Mouse (Mus musculus) liver, postnatal 0 days (tissue): ENCODE data around the gene Atxn1. TPM values are rescaled to one million over a fixed set of nuclear protein-coding genes. Genes with fewer than 3 reads are reported as not detected.

Source experiments
- ATAC-seq: fragments of 200-750 bp; cut with Nextera tagmentation; 2 replicates; pipeline ENCODE4 v1.8.0; 2017; ENCODE audit warnings: mild to moderate bottlenecking, moderate library complexity
- DNase-seq: peaks from one replicate; pipeline ENCODE4 v3.0.0-alpha.2; 2016
- H3K27ac ChIP-seq: fragments of 300-500 bp; sonication (generic); 2 replicates; pipeline ENCODE4 v1.5.1; 2014; ENCODE audit warnings: antibody characterized with exemption, moderate library complexity, mild to moderate bottlenecking, low read depth
- H3K27me3 ChIP-seq: fragments of 300-500 bp; sonication (generic); 2 replicates; pipeline ENCODE4 v1.6.1; 2014; ENCODE audit warnings: low read length, control low read depth, mixed read lengths; ENCODE audit not compliant: insufficient read depth
- H3K36me3 ChIP-seq: fragments of 300-500 bp; sonication (generic); replicated peaks from 2 replicates; pipeline ENCODE4 v1.6.1; 2014; ENCODE audit warnings: mild to moderate bottlenecking, control low read depth, low read length, moderate library complexity, mixed read lengths; ENCODE audit not compliant: insufficient read depth
- H3K4me1 ChIP-seq: fragments of 300-500 bp; sonication (generic); 2 replicates; pipeline ENCODE4 v1.6.1; 2014; ENCODE audit warnings: antibody characterized with exemption, mild to moderate bottlenecking, control low read depth; ENCODE audit not compliant: insufficient read depth
- H3K4me2 ChIP-seq: fragments of 300-500 bp; sonication (generic); 2 replicates; pipeline ENCODE4 v1.6.1; 2014; ENCODE audit warnings: low read depth, mild to moderate bottlenecking, low read length, moderate library complexity, mixed read lengths
- H3K4me3 ChIP-seq: fragments of 300-500 bp; sonication (generic); 2 replicates; pipeline ENCODE4 v1.5.1; 2014; ENCODE audit warnings: low read depth, low read length
- H3K9ac ChIP-seq: fragments of 300-500 bp; sonication (generic); replicated peaks from 2 replicates; pipeline ENCODE4 v1.6.1; 2014; ENCODE audit warnings: mild to moderate bottlenecking, moderate library complexity
- H3K9me3 ChIP-seq: fragments of 300-500 bp; sonication (generic); 2 replicates; pipeline ENCODE4 v1.6.1; 2016; ENCODE audit warnings: mild to moderate bottlenecking, control low read depth, low read length, mixed read lengths
- CTCF ChIP-seq: sonication (generic); IDR thresholded peaks from 2 replicates; pipeline ENCODE4 v1.5.1; 2016; ENCODE audit warnings: antibody characterized with exemption, low read depth
- EP300 ChIP-seq: IDR thresholded peaks from 2 replicates; pipeline ENCODE4 v1.6.1; 2016; ENCODE audit warnings: antibody characterized with exemption, low read depth, mild to moderate bottlenecking
- WGBS: fragments of 180-500 bp; shearing (Covaris S2); extraction: QIAGEN DNeasy Blood & Tissue Kit; methylation state at CpG from one replicate; pipeline ENCODE4 v1.1.7; 2014; ENCODE audit not compliant: insufficient replicate concordance; 5-methylcytosine and 5-hydroxymethylcytosine counted together
- polyA plus RNA-seq: library from polyadenylated mRNA; unstranded; fragments of >200 nt; fragmentation: Nextera tagmentation; extraction: Ambion mirVana; gene quantifications from 2 replicates; pipeline ENCODE4 v1.2.1, GENCODE M21; 2015

Gene Atxn1
- polyA plus RNA-seq, 1 experiment from 2014 or later, result 4.4 TPM

DNA sequence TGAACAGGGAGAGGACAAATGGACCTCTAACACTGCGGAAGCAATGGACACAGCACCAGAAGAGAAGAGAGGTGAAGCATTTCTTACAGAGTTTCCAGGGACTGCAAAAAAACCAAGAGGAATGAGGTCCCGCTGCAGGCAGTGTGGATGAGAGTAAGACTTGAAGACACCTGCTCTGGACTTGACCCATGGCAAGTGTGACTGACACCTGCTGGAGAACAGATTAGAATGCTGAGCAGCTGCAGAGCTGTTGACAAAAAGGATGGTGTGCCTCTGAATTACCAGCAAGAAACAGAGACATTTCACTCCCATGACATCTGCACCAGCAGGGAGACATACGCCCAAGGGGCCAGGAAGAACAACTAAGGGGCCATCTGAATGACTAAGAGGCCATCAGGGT lies 196.6 kb downstream of the Atxn1 start:
- DNase-seq (no peak), ATAC-seq (no peak)
- no peak overlapping the region for H3K27ac ChIP-seq
- H3K36me3 ChIP-seq, result no peaks in the 10 kb centered on the region
- H3K27me3 ChIP-seq, result no peaks in the 10 kb centered on the region
- no peak overlapping the region for H3K9ac ChIP-seq
- no peaks in the 10 kb centered on the region for H3K4me1 ChIP-seq
- H3K9me3 ChIP-seq, result no peaks in the 10 kb centered on the region
- no peak overlapping the region for H3K4me2 ChIP-seq
- WGBS, result 77% methylated on average over 3 of the region's 3 CpGs
- H3K4me3 ChIP-seq, result no peak overlapping the region
- TF ChIP-seq EP300, result no peak
- no peak for TF ChIP-seq CTCF

GRCm38 (mm10) chr13:45764354-45764753 lies 200.5 kb downstream of the Atxn1 start:
- Histone ChIP-seq H3K4me2 (no peak overlapping the region), H3K27me3 (no peaks in the 10 kb centered on the region), H3K27ac (no peak overlapping the region), H3K9ac (no peak overlapping the region), H3K36me3 (no peaks in the 10 kb centered on the region), H3K4me1 (no peaks in the 10 kb centered on the region), H3K4me3 (no peak overlapping the region), H3K9me3 (no peaks in the 10 kb centered on the region)
- WGBS, result 84% methylated on average over 5 of the region's 5 CpGs
- TF ChIP-seq CTCF (no peak), EP300 (no peak)
- no peak for DNase-seq
- ATAC-seq, result no peak

DNA sequence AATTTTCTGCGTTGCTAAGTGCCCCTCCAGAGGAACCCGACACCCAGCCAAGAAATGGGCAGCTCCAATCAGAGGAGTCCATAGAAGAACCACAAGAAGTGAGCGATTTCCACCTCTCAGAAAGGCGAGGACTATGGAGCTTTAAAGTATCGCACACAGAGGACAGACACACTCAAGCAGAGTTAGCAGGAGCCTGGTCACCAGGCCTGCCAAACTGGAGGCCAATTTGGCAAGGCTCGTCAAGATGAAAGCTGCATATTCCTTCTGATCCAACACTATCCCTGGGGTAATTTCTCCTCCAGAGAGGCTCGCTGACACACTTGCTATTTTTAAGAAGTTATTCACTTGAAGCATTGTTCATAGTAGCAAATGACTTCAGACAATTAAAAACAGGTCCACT lies 202.5 kb downstream of the Atxn1 start:
- Histone ChIP-seq H3K36me3 (no peaks in the 10 kb centered on the region), H3K4me2 (no peak overlapping the region), H3K9me3 (no peaks in the 10 kb centered on the region), H3K4me1 (no peaks in the 10 kb centered on the region), H3K4me3 (no peak overlapping the region), H3K27me3 (no peaks in the 10 kb centered on the region), H3K9ac (no peak overlapping the region), H3K27ac (no peak overlapping the region)
- TF ChIP-seq CTCF (no peak), EP300 (no peak)
- DNase-seq, result no peak
- 81% methylated on average over 7 of the region's 7 CpGs for WGBS
- no peak for ATAC-seq

DNA sequence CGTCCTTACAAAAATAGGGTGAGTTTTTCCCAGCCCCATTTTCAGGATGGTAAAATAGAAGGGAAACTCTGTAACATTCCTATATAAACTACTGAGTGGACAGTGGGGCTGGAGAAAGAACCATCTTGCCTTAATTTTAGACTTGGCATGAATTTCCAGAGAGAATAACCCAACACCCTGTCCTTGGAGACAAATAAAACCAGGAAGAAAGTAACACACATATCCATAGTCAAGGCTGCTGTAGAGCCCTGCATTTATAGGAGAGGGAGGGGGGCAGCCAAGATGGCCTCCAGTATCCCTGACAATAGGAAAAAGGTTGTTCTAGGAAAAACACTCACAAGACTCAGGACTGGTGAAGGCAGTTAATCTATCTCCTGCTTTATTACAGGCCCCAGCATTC lies 210.3 kb downstream of the Atxn1 start:
- TF ChIP-seq CTCF (no peak), EP300 (no peak)
- no peak for ATAC-seq
- peaks cover 2% of the 10 kb centered on the region; the same call in 1 of the 2 replicates for H3K4me1 ChIP-seq
- H3K9ac ChIP-seq, result no peak overlapping the region
- 0 out of 2 replicates have a peak, but pooled peaks cover 4% of the 10 kb centered on the region for H3K36me3 ChIP-seq
- no peak overlapping the region for H3K27ac ChIP-seq
- WGBS, result 86% methylated on average over 1 of the region's 1 CpGs
- no peak overlapping the region for H3K4me2 ChIP-seq
- no peaks in the 10 kb centered on the region for H3K27me3 ChIP-seq
- no peak overlapping the region for H3K4me3 ChIP-seq
- no peak for DNase-seq
- H3K9me3 ChIP-seq, result no peaks in the 10 kb centered on the region

GRCm38 (mm10) chr13:45752498-45752897 lies 212.3 kb downstream of the Atxn1 start:
- DNase-seq (no peak), ATAC-seq (no peak)
- Histone ChIP-seq H3K4me2 (no peak overlapping the region), H3K9me3 (no peaks in the 10 kb centered on the region), H3K27ac (no peak overlapping the region), H3K9ac (no peak overlapping the region), H3K36me3 (0 out of 2 replicates have a peak, but pooled peaks cover 6% of the 10 kb centered on the region), H3K4me1 (peaks cover 2% of the 10 kb centered on the region; the same call in 1 of the 2 replicates), H3K27me3 (no peaks in the 10 kb centered on the region), H3K4me3 (no peak overlapping the region)
- 37% methylated on average over 5 of the region's 5 CpGs for WGBS
- TF ChIP-seq CTCF (no peak), EP300 (no peak)

DNA sequence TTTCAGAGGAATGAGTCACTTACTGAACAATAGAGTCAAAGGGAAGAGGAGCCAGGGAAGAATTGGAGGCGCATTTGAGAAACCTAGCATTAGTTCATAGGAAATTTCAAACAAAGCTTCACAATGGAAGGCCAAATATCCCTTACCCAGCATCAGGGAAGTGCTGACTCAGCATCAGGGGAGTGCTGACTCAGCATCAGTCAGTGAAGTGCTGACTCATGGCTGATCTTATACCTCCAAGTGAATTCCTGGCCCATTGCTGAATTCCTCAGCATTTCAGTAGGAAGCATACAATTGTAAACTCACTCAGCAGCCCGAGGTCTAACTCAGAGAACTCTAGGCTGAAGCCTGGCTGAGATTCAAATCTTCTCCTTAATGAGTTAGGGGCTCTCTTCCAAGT lies 213.6 kb downstream of the Atxn1 start:
- Histone ChIP-seq H3K4me2 (no peak overlapping the region), H3K4me3 (no peak overlapping the region), H3K27ac (no peak overlapping the region), H3K9ac (no peak overlapping the region), H3K36me3 (0 out of 2 replicates have a peak, but pooled peaks cover 6% of the 10 kb centered on the region), H3K4me1 (peaks cover 2% of the 10 kb centered on the region; the same call in 1 of the 2 replicates), H3K9me3 (no peaks in the 10 kb centered on the region), H3K27me3 (no peaks in the 10 kb centered on the region)
- DNase-seq (peak; percentile 20), ATAC-seq (no peak)
- 0 out of 2 replicates have a peak, but pooled peaks have one; percentile 28 for TF ChIP-seq EP300
- TF ChIP-seq CTCF, result no peak
- WGBS, result 57% methylated on average over 2 of the region's 2 CpGs
